Mouse (Mus musculus) midbrain, embryonic 15.5 days (tissue): ENCODE data around the gene Hsd17b13. TPM values are rescaled to one million over a fixed set of nuclear protein-coding genes. Genes with fewer than 3 reads are reported as not detected.

ENCODE experiments used
- ATAC-seq: fragments of 200-750 bp; cut with Nextera tagmentation; replicated peaks from 2 replicates; pipeline ENCODE4 v1.8.0; 2017; ENCODE audit warnings: moderate TSS enrichment
- H3K27ac ChIP-seq: fragments of 300-500 bp; sonication (generic); 2 replicates; pipeline ENCODE4 v1.5.1; 2015; ENCODE audit warnings: mild to moderate bottlenecking, inconsistent platforms
- H3K27me3 ChIP-seq: fragments of 300-500 bp; sonication (generic); replicated peaks from 2 replicates; pipeline ENCODE4 v1.6.1; 2015; ENCODE audit warnings: inconsistent platforms
- H3K36me3 ChIP-seq: fragments of 300-500 bp; sonication (generic); replicated peaks from 2 replicates; pipeline ENCODE4 v1.6.1; 2015; ENCODE audit warnings: inconsistent platforms
- H3K4me1 ChIP-seq: fragments of 300-500 bp; sonication (generic); 2 replicates; pipeline ENCODE4 v1.6.1; 2015; ENCODE audit warnings: inconsistent platforms
- H3K4me2 ChIP-seq: fragments of 300-500 bp; sonication (generic); 2 replicates; pipeline ENCODE4 v1.6.1; 2015; ENCODE audit warnings: inconsistent platforms, mild to moderate bottlenecking, moderate library complexity
- H3K4me3 ChIP-seq: fragments of 300-500 bp; sonication (generic); 2 replicates; pipeline ENCODE4 v1.5.1; 2015; ENCODE audit warnings: mild to moderate bottlenecking, inconsistent platforms
- H3K9ac ChIP-seq: fragments of 300-500 bp; sonication (generic); 2 replicates; pipeline ENCODE4 v1.6.1; 2015; ENCODE audit warnings: mild to moderate bottlenecking, inconsistent platforms
- H3K9me3 ChIP-seq: fragments of 300-500 bp; sonication (generic); 2 replicates; pipeline ENCODE4 v1.6.1; 2016; ENCODE audit warnings: inconsistent platforms
- WGBS: fragments of 180-500 bp; shearing (Covaris S2); methylation state at CpG from one replicate; pipeline ENCODE4 v1.1.7; 2015; ENCODE audit warnings: mixed read lengths; 5-methylcytosine and 5-hydroxymethylcytosine counted together
- polyA plus RNA-seq: library from polyadenylated mRNA; unstranded; fragments of >200 nt; fragmentation: Nextera tagmentation; extraction: Ambion mirVana; gene quantifications from 2 replicates; pipeline ENCODE4 v1.2.1, GENCODE M21; 2015

The Hsd17b13 gene
- polyA plus RNA-seq, 1 experiment from 2014 or later = 0.19 TPM

- no peak overlapping the region for H3K4me3 ChIP-seq
- no peaks in the 10 kb centered on the region for H3K27me3 ChIP-seq
- H3K9me3 ChIP-seq = no peaks in the 10 kb centered on the region
- H3K27ac ChIP-seq = 0 out of 2 replicates have a peak overlapping the region, but pooled peaks have one; percentile 29
- 54% methylated on average over 12 of the region's 12 CpGs for WGBS
- no peaks in the 10 kb centered on the region for H3K36me3 ChIP-seq
- H3K9ac ChIP-seq = no peak overlapping the region
- 0 out of 2 replicates have a peak, but pooled peaks cover 4% of the 10 kb centered on the region for H3K4me1 ChIP-seq
- H3K4me2 ChIP-seq = no peak overlapping the region
- peak; percentile 54; the same call in 1 of the 2 replicates for ATAC-seq
Observed at GRCm38 (mm10) chr5:103916595-103917356, 60.4 kb downstream of the Hsd17b13 start.

GRCm38 (mm10) chr5:103914335-103915226 is 62.6 kb downstream of the Hsd17b13 start:
- no peaks in the 10 kb centered on the region for H3K27me3 ChIP-seq
- no peak overlapping the region for H3K27ac ChIP-seq
- no peak overlapping the region for H3K4me2 ChIP-seq
- H3K9me3 ChIP-seq = no peaks in the 10 kb centered on the region
- 77% methylated on average over 11 of the region's 11 CpGs for WGBS
- no peak overlapping the region for H3K4me3 ChIP-seq
- H3K4me1 ChIP-seq = peaks cover 11% of the 10 kb centered on the region
- no peak overlapping the region for H3K9ac ChIP-seq
- H3K36me3 ChIP-seq = no peaks in the 10 kb centered on the region
- no peak for ATAC-seq

- WGBS = 66% methylated on average over 4 of the region's 4 CpGs
- ATAC-seq = no peak
- H3K36me3 ChIP-seq = no peaks in the 10 kb centered on the region
Observed at GRCm38 (mm10) chr5:103913150-103913549, 64.1 kb downstream of the Hsd17b13 start.

GRCm38 (mm10) chr5:103911555-103911954 is 65.7 kb downstream of the Hsd17b13 start:
- H3K4me2 ChIP-seq = peak overlapping the region; percentile 58
- H3K36me3 ChIP-seq = no peaks in the 10 kb centered on the region
- peaks cover 10% of the 10 kb centered on the region for H3K4me1 ChIP-seq
- no peak overlapping the region for H3K27ac ChIP-seq
- H3K4me3 ChIP-seq = peak overlapping the region; percentile 86; the same call in 1 of the 2 replicates
- no peaks in the 10 kb centered on the region for H3K27me3 ChIP-seq
- H3K9me3 ChIP-seq = no peaks in the 10 kb centered on the region
- peak; percentile 9 for ATAC-seq
- H3K9ac ChIP-seq = no peak overlapping the region
- 86% methylated on average over 5 of the region's 5 CpGs for WGBS

More at GRCm38 (mm10) chr5:103913150-103913549, 64.1 kb downstream of the Hsd17b13 start:
- Histone ChIP-seq H3K27me3 (no peaks in the 10 kb centered on the region), H3K4me2 (no peak overlapping the region), H3K4me1 (peaks cover 14% of the 10 kb centered on the region), H3K9ac (no peak overlapping the region), H3K27ac (no peak overlapping the region), H3K4me3 (no peak overlapping the region), H3K9me3 (no peaks in the 10 kb centered on the region)

- WGBS = under 1% methylated on average over 76 of the region's 86 CpGs
Observed at GRCm38 (mm10) chr5:103910748-103911409, 66.3 kb downstream of the Hsd17b13 start, which contains the start of gene Klhl8. Klhl8 (minus strand) TSS chr5:103911259.

GRCm38 (mm10) chr5:103910156-103910555 is 67.1 kb downstream of the Hsd17b13 start:
- Histone ChIP-seq H3K9me3 (no peaks in the 10 kb centered on the region), H3K27ac (no peak overlapping the region), H3K4me3 (peak overlapping the region; percentile 86), H3K4me1 (peaks cover 10% of the 10 kb centered on the region), H3K4me2 (peak overlapping the region; percentile 58), H3K27me3 (no peaks in the 10 kb centered on the region), H3K36me3 (no peaks in the 10 kb centered on the region), H3K9ac (peak overlapping the region; percentile 88)
- 13% methylated on average over 8 of the region's 9 CpGs for WGBS
- peak; percentile 14; the same call in 1 of the 2 replicates for ATAC-seq

More at GRCm38 (mm10) chr5:103910748-103911409, 66.3 kb downstream of the Hsd17b13 start, which contains the start of gene Klhl8:
- H3K9ac ChIP-seq = peak within 1 kb of the TSS; percentile 88
- ATAC-seq = peak; percentile 97
- no peaks in the 10 kb centered on the region for H3K27me3 ChIP-seq
- peak within 1 kb of the TSS; percentile 86 for H3K4me3 ChIP-seq
- peaks cover 10% of the 10 kb centered on the region for H3K4me1 ChIP-seq
- H3K27ac ChIP-seq = peak within 1 kb of the TSS; percentile 83
- no peaks in the 10 kb centered on the region for H3K9me3 ChIP-seq
- no peaks in the 10 kb centered on the region for H3K36me3 ChIP-seq
- H3K4me2 ChIP-seq = peak within 1 kb of the TSS; percentile 58

GRCm38 (mm10) chr5:103909466-103909865 is 67.7 kb downstream of the Hsd17b13 start:
- Histone ChIP-seq H3K4me2 (no peak overlapping the region), H3K36me3 (no peaks in the 10 kb centered on the region), H3K4me3 (no peak overlapping the region), H3K9ac (no peak overlapping the region), H3K27me3 (no peaks in the 10 kb centered on the region), H3K27ac (no peak overlapping the region), H3K4me1 (peaks cover 10% of the 10 kb centered on the region), H3K9me3 (no peaks in the 10 kb centered on the region)
- 84% methylated on average over 3 of the region's 3 CpGs for WGBS
- ATAC-seq = no peak

GRCm38 (mm10) chr5:103908851-103909250 is 68.4 kb downstream of the Hsd17b13 start:
- no peaks in the 10 kb centered on the region for H3K36me3 ChIP-seq
- no peak for ATAC-seq
- 50% methylated on average over 7 of the region's 7 CpGs for WGBS
- no peak overlapping the region for H3K9ac ChIP-seq
- no peak overlapping the region for H3K27ac ChIP-seq
- H3K9me3 ChIP-seq = no peaks in the 10 kb centered on the region
- H3K4me1 ChIP-seq = peaks cover 10% of the 10 kb centered on the region
- H3K4me2 ChIP-seq = no peak overlapping the region
- H3K4me3 ChIP-seq = no peak overlapping the region
- H3K27me3 ChIP-seq = no peaks in the 10 kb centered on the region

- 86% methylated on average over 4 of the region's 4 CpGs for WGBS
Observed at GRCm38 (mm10) chr5:103907844-103908243, 69.4 kb downstream of the Hsd17b13 start.

GRCm38 (mm10) chr5:103906173-103906572 is 71.0 kb downstream of the Hsd17b13 start:
- WGBS = 93% methylated on average over 6 of the region's 6 CpGs

More at GRCm38 (mm10) chr5:103907844-103908243, 69.4 kb downstream of the Hsd17b13 start:
- H3K27ac ChIP-seq = no peak overlapping the region
- ATAC-seq = no peak
- no peak overlapping the region for H3K4me3 ChIP-seq
- no peak overlapping the region for H3K9ac ChIP-seq
- peaks cover 10% of the 10 kb centered on the region for H3K4me1 ChIP-seq
- no peaks in the 10 kb centered on the region for H3K9me3 ChIP-seq
- no peaks in the 10 kb centered on the region for H3K27me3 ChIP-seq
- H3K4me2 ChIP-seq = no peak overlapping the region
- H3K36me3 ChIP-seq = no peaks in the 10 kb centered on the region

More at GRCm38 (mm10) chr5:103906173-103906572, 71.0 kb downstream of the Hsd17b13 start:
- peaks cover 10% of the 10 kb centered on the region for H3K4me1 ChIP-seq
- H3K27ac ChIP-seq = no peak overlapping the region
- no peak overlapping the region for H3K9ac ChIP-seq
- H3K4me2 ChIP-seq = no peak overlapping the region
- no peaks in the 10 kb centered on the region for H3K36me3 ChIP-seq
- ATAC-seq = no peak
- no peaks in the 10 kb centered on the region for H3K27me3 ChIP-seq
- H3K4me3 ChIP-seq = no peak overlapping the region
- H3K9me3 ChIP-seq = no peaks in the 10 kb centered on the region
